Mouse (Mus musculus) intestine, embryonic 14.5 days (tissue): ENCODE measurements around the gene Olfr190. TPM values are rescaled to one million over a fixed set of nuclear protein-coding genes. Genes with fewer than 3 reads are reported as not detected.
"Not testable (repeated sequence)": the region's sequence is repeated elsewhere in the genome, so short reads cannot be mapped to it uniquely, and the experiment has no call there.

ENCODE experiments used
- ATAC-seq: fragments of 200-750 bp; cut with Nextera tagmentation; replicated peaks from 2 replicates; pipeline ENCODE4 v1.8.0; 2017; ENCODE audit warnings: low read depth, moderate number of reproducible peaks, moderate TSS enrichment, moderate library complexity; ENCODE audit not compliant: low FRiP score, low TSS enrichment
- DNase-seq: peaks from one replicate; pipeline ENCODE4 v3.0.0-alpha.2; 2018; ENCODE audit warnings: low spot score
- H3K27ac ChIP-seq: fragments of 300-500 bp; sonication (generic); 2 replicates; pipeline ENCODE4 v1.5.1; 2014; ENCODE audit warnings: low read depth, mild to moderate bottlenecking, control low read depth
- H3K27me3 ChIP-seq: fragments of 300-500 bp; sonication (generic); replicated peaks from 2 replicates; pipeline ENCODE4 v1.6.1; 2014; ENCODE audit warnings: low read length, control low read depth; ENCODE audit not compliant: control insufficient read depth, insufficient read depth
- H3K36me3 ChIP-seq: fragments of 300-500 bp; sonication (generic); 2 replicates; pipeline ENCODE4 v1.6.1; 2014; ENCODE audit warnings: low read length, control low read depth; ENCODE audit not compliant: control insufficient read depth, insufficient read depth
- H3K4me1 ChIP-seq: fragments of 300-500 bp; sonication (generic); replicated peaks from 2 replicates; pipeline ENCODE4 v1.6.1; 2014; ENCODE audit warnings: low read length, control low read depth, mixed read lengths; ENCODE audit not compliant: control insufficient read depth, insufficient read depth
- H3K4me2 ChIP-seq: fragments of 300-500 bp; sonication (generic); 2 replicates; pipeline ENCODE4 v1.6.1; 2014; ENCODE audit warnings: low read length
- H3K4me3 ChIP-seq: fragments of 300-500 bp; sonication (generic); 2 replicates; pipeline ENCODE4 v1.5.1; 2014; ENCODE audit warnings: low read depth, low read length, control low read depth, mixed read lengths
- H3K9ac ChIP-seq: fragments of 300-500 bp; sonication (generic); 2 replicates; pipeline ENCODE4 v1.6.1; 2014; ENCODE audit warnings: mild to moderate bottlenecking, low read length
- H3K9me3 ChIP-seq: fragments of 300-500 bp; sonication (generic); 2 replicates; pipeline ENCODE4 v1.6.1; 2016; ENCODE audit warnings: low read length, control low read depth; ENCODE audit not compliant: control insufficient read depth
- WGBS: fragments of 180-500 bp; shearing (Covaris S2); extraction: QIAGEN DNeasy Blood & Tissue Kit; methylation state at CpG from one replicate; pipeline ENCODE4 v1.1.7; 2014; 5-methylcytosine and 5-hydroxymethylcytosine counted together
- polyA plus RNA-seq: library from polyadenylated mRNA; unstranded; fragments of >200 nt; fragmentation: Nextera tagmentation; extraction: Ambion mirVana; gene quantifications from 2 replicates; pipeline ENCODE4 v1.2.1, GENCODE M21; 2014

The Olfr190 gene
- polyA plus RNA-seq, result not detected in 2 replicates

GRCm38 (mm10) chr16:59077905-59078304 lies at the start of gene Olfr190:
TSS of gene Olfr190 (minus strand) at chr16:59078005.
- Histone ChIP-seq H3K4me1 (no peaks in the 10 kb centered on the region), H3K4me2 (no peak within 1 kb of the TSS), H3K27me3 (no peaks in the 10 kb centered on the region), H3K9ac (no peak within 1 kb of the TSS), H3K9me3 (no peaks in the 10 kb centered on the region), H3K4me3 (no peak within 1 kb of the TSS), H3K27ac (no peak within 1 kb of the TSS), H3K36me3 (no peaks in the 10 kb centered on the region)
- WGBS, result 93% methylated on average over 5 of the region's 5 CpGs
- no peak for DNase-seq
- no peak for ATAC-seq

- Histone ChIP-seq H3K4me2 (no peak within 1 kb of the TSS), H3K36me3 (no peaks in the 10 kb centered on the region), H3K4me3 (no peak within 1 kb of the TSS), H3K9me3 (no peaks in the 10 kb centered on the region), H3K27me3 (no peaks in the 10 kb centered on the region), H3K27ac (no peak within 1 kb of the TSS), H3K9ac (no peak within 1 kb of the TSS), H3K4me1 (no peaks in the 10 kb centered on the region)
- no peak for DNase-seq
- ATAC-seq, result no peak
Observed at GRCm38 (mm10) chr16:59120969-59121368, 43.2 kb upstream of the Olfr190 start, which contains the start of gene Olfr194. TSS of gene Olfr194 (minus strand) at chr16:59121069.

- no peaks in the 10 kb centered on the region for H3K36me3 ChIP-seq
- no peak within 1 kb of the TSS for H3K4me3 ChIP-seq
- H3K9me3 ChIP-seq, result no peaks in the 10 kb centered on the region
- H3K9ac ChIP-seq, result no peak within 1 kb of the TSS
- H3K4me1 ChIP-seq, result no peaks in the 10 kb centered on the region
- H3K27ac ChIP-seq, result no peak within 1 kb of the TSS
- no peak for ATAC-seq
- H3K27me3 ChIP-seq, result no peaks in the 10 kb centered on the region
- DNase-seq, result no peak
- H3K4me2 ChIP-seq, result no peak within 1 kb of the TSS
- WGBS, result 100% methylated on average over 1 of the region's 1 CpGs
Observed at GRCm38 (mm10) chr16:59111781-59112180, 34.0 kb upstream of the Olfr190 start, which contains the start of gene Olfr193. TSS of gene Olfr193 (minus strand) at chr16:59111881.

GRCm38 (mm10) chr16:59108522-59108921 lies 30.7 kb upstream of the Olfr190 start:
- not testable (repeated sequence) for H3K27ac ChIP-seq, H3K4me3 ChIP-seq, DNase-seq, H3K27me3 ChIP-seq, H3K9me3 ChIP-seq, H3K36me3 ChIP-seq, ATAC-seq, H3K4me2 ChIP-seq, H3K9ac ChIP-seq, H3K4me1 ChIP-seq
- WGBS, result 38% methylated on average over 5 of the region's 5 CpGs

GRCm38 (mm10) chr16:59105312-59105711 lies 27.5 kb upstream of the Olfr190 start:
- no peaks in the 10 kb centered on the region for H3K36me3 ChIP-seq
- H3K27ac ChIP-seq, result no peak overlapping the region
- DNase-seq (no peak), ATAC-seq (no peak)
- no peak overlapping the region for H3K4me3 ChIP-seq
- no peaks in the 10 kb centered on the region for H3K4me1 ChIP-seq
- H3K9me3 ChIP-seq, result no peaks in the 10 kb centered on the region
- H3K27me3 ChIP-seq, result no peaks in the 10 kb centered on the region
- H3K4me2 ChIP-seq, result no peak overlapping the region
- no peak overlapping the region for H3K9ac ChIP-seq
- 80% methylated on average over 2 of the region's 2 CpGs for WGBS

GRCm38 (mm10) chr16:59089722-59090121 lies 11.9 kb upstream of the Olfr190 start, which contains the start of gene Olfr191:
TSS of gene Olfr191 (minus strand) at chr16:59089822.
- H3K9me3 ChIP-seq, DNase-seq: not testable (repeated sequence)
- 61% methylated on average over 1 of the region's 1 CpGs for whole genome bisulfite sequencing

GRCm38 (mm10) chr16:59081113-59081512 lies 3.3 kb upstream of the Olfr190 start:
- H3K4me2 ChIP-seq, H3K9me3 ChIP-seq, ATAC-seq, DNase-seq, H3K4me3 ChIP-seq, H3K27me3 ChIP-seq, H3K36me3 ChIP-seq, H3K4me1 ChIP-seq, H3K27ac ChIP-seq, H3K9ac ChIP-seq: not testable (repeated sequence)
- WGBS, result 84% methylated on average over 2 of the region's 2 CpGs

More at GRCm38 (mm10) chr16:59089722-59090121, 11.9 kb upstream of the Olfr190 start, which contains the start of gene Olfr191:
- H3K36me3 ChIP-seq, ATAC-seq, H3K27me3 ChIP-seq, H3K4me3 ChIP-seq, H3K4me2 ChIP-seq, H3K27ac ChIP-seq, H3K4me1 ChIP-seq, H3K9ac ChIP-seq: not testable (repeated sequence)

- Histone ChIP-seq H3K4me1 (no peaks in the 10 kb centered on the region), H3K36me3 (no peaks in the 10 kb centered on the region), H3K27me3 (no peaks in the 10 kb centered on the region), H3K27ac (no peak overlapping the region), H3K4me3 (no peak overlapping the region), H3K4me2 (no peak overlapping the region), H3K9ac (no peak overlapping the region), H3K9me3 (no peaks in the 10 kb centered on the region)
- no peak for DNase-seq
- 85% methylated on average over 1 of the region's 1 CpGs for WGBS
- no peak for ATAC-seq
Observed at GRCm38 (mm10) chr16:59073520-59073919, 4.3 kb downstream of the Olfr190 start.

- no peaks in the 10 kb centered on the region for H3K36me3 ChIP-seq
- H3K9ac ChIP-seq, result no peak overlapping the region
- H3K9me3 ChIP-seq, result no peaks in the 10 kb centered on the region
- no peak overlapping the region for H3K27ac ChIP-seq
- H3K27me3 ChIP-seq, result no peaks in the 10 kb centered on the region
- ATAC-seq (no peak), DNase-seq (no peak)
- no peaks in the 10 kb centered on the region for H3K4me1 ChIP-seq
- H3K4me2 ChIP-seq, result no peak overlapping the region
- H3K4me3 ChIP-seq, result no peak overlapping the region
Observed at GRCm38 (mm10) chr16:59071755-59072154, 6.0 kb downstream of the Olfr190 start.
